Mouse (Mus musculus) kidney, adult 2 months (tissue): ENCODE measurements around the gene Pgm2l1. TPM values are rescaled to one million over a fixed set of nuclear protein-coding genes. Genes with fewer than 3 reads are reported as not detected.

Source experiments
- DNase-seq: peaks from one replicate; pipeline ENCODE4 v3.0.0; 2021
- H3K27ac ChIP-seq: fragments of 200-500 bp; 2 replicates; pipeline ENCODE4 v1.5.1; 2012; ENCODE audit warnings: low read depth, low read length, control low read depth, inconsistent platforms; ENCODE audit not compliant: insufficient read depth
- H3K27me3 ChIP-seq: fragments of 200-500 bp; replicated peaks from 2 replicates; pipeline ENCODE4 v1.6.1; 2012; ENCODE audit warnings: mild to moderate bottlenecking, moderate library complexity, low read length, inconsistent platforms; ENCODE audit not compliant: control insufficient read depth, insufficient read depth
- H3K36me3 ChIP-seq: fragments of 200-500 bp; 2 replicates; pipeline ENCODE4 v1.6.1; 2012; ENCODE audit warnings: mild to moderate bottlenecking, moderate library complexity, low read length, inconsistent platforms; ENCODE audit not compliant: control insufficient read depth, insufficient read depth
- H3K4me1 ChIP-seq: fragments of 200-500 bp; 2 replicates; pipeline ENCODE4 v1.6.1; 2011; ENCODE audit warnings: low read length; ENCODE audit not compliant: control insufficient read depth, insufficient read depth
- H3K4me3 ChIP-seq: fragments of 200-500 bp; 2 replicates; pipeline ENCODE4 v1.5.1; 2011; ENCODE audit warnings: mild to moderate bottlenecking, low read depth, low read length, control low read depth; ENCODE audit not compliant: insufficient read depth
- CTCF ChIP-seq: fragments of 200-500 bp; conservative IDR thresholded peaks from 2 replicates; pipeline ENCODE4 v1.5.1; 2011; ENCODE audit warnings: low read depth, mild to moderate bottlenecking, control low read depth, low read length, moderate library complexity, mixed read lengths; ENCODE audit not compliant: insufficient read depth, insufficient read length
- POLR2A ChIP-seq: fragments of 200-500 bp; IDR thresholded peaks from one replicate; pipeline ENCODE4 v1.6.1; 2011; ENCODE audit warnings: low read depth, low read length, control low read depth
- WGBS: fragments of 180-500 bp; shearing (Covaris S2); methylation state at CpG from one replicate; pipeline ENCODE4 v1.1.7; 2018; 5-methylcytosine and 5-hydroxymethylcytosine counted together
- polyA plus RNA-seq: library from polyadenylated mRNA; depleted of rRNA; stranded (reverse); fragments of >200 nt; gene quantifications from 2 replicates; pipeline ENCODE4 v1.2.3, GENCODE M21; 2012

Pgm2l1 gene
- polyA plus RNA-seq, 1 experiment, result 1.5 TPM

DNA sequence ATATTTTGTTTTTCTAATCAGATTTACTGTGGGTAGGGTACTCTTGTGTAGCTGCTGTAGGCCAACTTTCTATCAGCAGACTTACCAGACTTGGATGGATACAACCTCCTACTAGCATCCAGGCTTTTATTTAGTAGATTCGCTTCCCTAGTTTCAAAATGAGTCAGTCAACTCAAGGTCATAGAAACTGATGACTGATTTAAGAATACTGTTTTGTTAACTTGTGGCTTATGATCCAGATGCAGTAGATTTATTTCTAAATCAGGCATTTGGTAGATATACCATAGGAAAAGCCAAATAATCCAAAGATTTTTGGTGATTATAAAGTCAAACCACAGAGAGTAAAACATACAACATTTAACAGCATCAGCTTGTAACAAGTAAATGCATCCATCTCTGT, 3.5 kb downstream of the Pgm2l1 start:
- no peak for TF ChIP-seq POLR2A
- no peak for TF ChIP-seq CTCF
- 96% methylated on average over 1 of the region's 1 CpGs for WGBS
- no peak overlapping the region for H3K27ac ChIP-seq
- no peaks in the 10 kb centered on the region for H3K27me3 ChIP-seq
- no peak overlapping the region for H3K4me3 ChIP-seq
- H3K36me3 ChIP-seq, result no peaks in the 10 kb centered on the region
- no peak for DNase-seq
- H3K4me1 ChIP-seq, result no peaks in the 10 kb centered on the region

GRCm38 (mm10) chr7:100231661-100232060, 4.5 kb downstream of the Pgm2l1 start:
- H3K36me3 ChIP-seq, result no peaks in the 10 kb centered on the region
- no peak overlapping the region for H3K4me3 ChIP-seq
- H3K27me3 ChIP-seq, result no peaks in the 10 kb centered on the region
- TF ChIP-seq CTCF (no peak), POLR2A (no peak)
- 80% methylated on average over 1 of the region's 1 CpGs for whole genome bisulfite sequencing
- no peak overlapping the region for H3K27ac ChIP-seq
- no peaks in the 10 kb centered on the region for H3K4me1 ChIP-seq
- DNase-seq, result no peak

DNA sequence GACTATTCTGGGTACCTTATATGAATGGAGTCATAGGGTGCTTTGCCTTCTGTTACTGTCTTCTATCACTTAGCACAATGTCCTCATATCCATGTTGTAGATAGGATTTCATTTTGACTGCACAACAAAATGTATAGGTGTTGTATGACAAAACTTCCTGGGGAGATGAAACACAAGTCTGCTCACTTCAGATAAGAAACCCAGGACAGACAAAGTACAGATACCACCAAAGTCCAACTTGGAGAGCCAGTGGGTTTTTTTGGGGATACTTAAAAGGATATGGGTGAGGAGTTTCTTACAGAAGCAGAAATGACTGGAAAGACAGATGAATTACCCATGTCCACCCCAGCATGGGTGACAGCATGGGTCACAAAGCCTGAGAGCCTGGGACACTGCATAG, 6.5 kb downstream of the Pgm2l1 start:
- no peak overlapping the region for H3K27ac ChIP-seq
- H3K4me1 ChIP-seq, result no peaks in the 10 kb centered on the region
- no peaks in the 10 kb centered on the region for H3K27me3 ChIP-seq
- H3K36me3 ChIP-seq, result no peaks in the 10 kb centered on the region
- no peak overlapping the region for H3K4me3 ChIP-seq
- no peak for DNase-seq
- TF ChIP-seq CTCF (no peak), POLR2A (no peak)

DNA sequence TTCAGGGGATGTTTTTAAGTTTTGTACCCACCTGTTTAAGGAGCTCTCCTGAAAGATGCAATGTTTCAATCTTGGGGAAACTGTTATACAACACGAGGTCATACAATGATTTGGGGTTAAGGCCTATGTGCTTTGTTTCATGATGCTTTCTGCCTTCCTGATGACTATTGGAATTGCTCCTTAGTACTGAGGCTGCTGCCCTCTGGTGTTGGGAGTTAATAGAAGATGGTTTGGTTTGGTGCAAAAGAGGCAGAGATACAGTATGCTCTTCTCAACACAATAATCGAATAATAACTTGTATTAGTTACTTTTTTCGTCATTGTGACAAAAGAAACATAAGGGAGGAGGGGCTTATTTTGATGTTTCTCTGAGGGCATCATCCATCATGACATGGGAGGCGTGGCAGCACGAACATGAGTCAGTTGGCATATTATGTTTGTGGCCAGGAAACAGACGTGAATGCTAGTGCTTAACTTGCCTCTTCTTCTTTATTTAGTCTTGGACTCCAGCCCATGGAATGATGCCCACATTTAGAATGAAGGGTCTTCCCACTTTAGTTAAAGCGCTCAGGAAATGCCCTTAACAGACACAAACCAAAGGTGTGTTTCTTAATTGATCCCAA, 7.2 kb downstream of the Pgm2l1 start:
- H3K27ac ChIP-seq, result no peak overlapping the region
- no peaks in the 10 kb centered on the region for H3K27me3 ChIP-seq
- H3K4me1 ChIP-seq, result no peaks in the 10 kb centered on the region
- WGBS, result 57% methylated on average over 7 of the region's 7 CpGs
- no peak overlapping the region for H3K4me3 ChIP-seq
- no peaks in the 10 kb centered on the region for H3K36me3 ChIP-seq
- peak; percentile 49 for DNase-seq
- peak; percentile 22; the same call in 1 of the 2 replicates for TF ChIP-seq CTCF
- TF ChIP-seq POLR2A, result no peak

DNA sequence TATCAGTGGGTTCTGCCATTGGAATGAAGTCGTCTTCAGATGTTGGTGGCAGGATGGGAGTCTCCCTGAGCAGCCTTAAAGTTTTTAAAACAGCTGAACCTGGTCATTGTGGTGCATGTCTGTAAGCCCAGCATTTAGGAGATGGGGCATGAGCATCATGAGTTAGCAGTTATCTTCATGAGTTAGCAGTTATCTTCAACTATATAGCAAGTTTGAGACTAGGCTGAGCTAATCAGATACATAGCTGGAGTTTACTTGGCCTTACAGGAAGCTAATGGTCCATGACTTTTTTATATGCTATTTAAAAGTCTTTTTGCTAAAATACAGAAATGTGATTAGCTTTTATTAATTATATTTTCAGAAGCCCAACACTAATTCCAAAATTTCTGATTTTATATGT, 11.1 kb downstream of the Pgm2l1 start:
- DNase-seq, result no peak
- no peak overlapping the region for H3K4me3 ChIP-seq
- no peak overlapping the region for H3K27ac ChIP-seq
- WGBS, result 83% methylated on average over 1 of the region's 1 CpGs
- no peaks in the 10 kb centered on the region for H3K4me1 ChIP-seq
- no peak for TF ChIP-seq POLR2A
- no peak for TF ChIP-seq CTCF
- no peaks in the 10 kb centered on the region for H3K36me3 ChIP-seq
- no peaks in the 10 kb centered on the region for H3K27me3 ChIP-seq

DNA sequence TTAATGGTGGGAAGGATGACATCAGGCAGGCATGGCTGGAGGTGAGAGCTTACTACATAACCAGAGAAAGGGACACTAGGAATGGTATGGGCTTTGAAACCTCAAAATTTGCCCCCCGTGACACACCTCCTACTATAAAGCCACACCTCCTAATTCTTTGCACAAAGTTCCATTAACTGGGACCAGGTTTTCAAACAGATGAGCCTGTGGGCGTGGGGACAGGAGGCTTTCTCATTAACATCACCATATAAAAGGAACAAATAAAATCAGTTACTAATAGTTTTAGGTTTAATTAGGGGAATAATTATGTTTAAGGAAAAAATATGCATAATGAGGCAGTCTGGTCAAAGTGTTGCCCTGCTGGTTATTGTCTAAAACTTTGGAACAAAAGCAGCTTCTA, 13.4 kb downstream of the Pgm2l1 start:
- Histone ChIP-seq H3K4me3 (no peak overlapping the region), H3K27ac (no peak overlapping the region), H3K36me3 (no peaks in the 10 kb centered on the region), H3K4me1 (no peaks in the 10 kb centered on the region), H3K27me3 (no peaks in the 10 kb centered on the region)
- 91% methylated on average over 2 of the region's 2 CpGs for WGBS
- TF ChIP-seq POLR2A (no peak), CTCF (no peak)
- no peak for DNase-seq

DNA sequence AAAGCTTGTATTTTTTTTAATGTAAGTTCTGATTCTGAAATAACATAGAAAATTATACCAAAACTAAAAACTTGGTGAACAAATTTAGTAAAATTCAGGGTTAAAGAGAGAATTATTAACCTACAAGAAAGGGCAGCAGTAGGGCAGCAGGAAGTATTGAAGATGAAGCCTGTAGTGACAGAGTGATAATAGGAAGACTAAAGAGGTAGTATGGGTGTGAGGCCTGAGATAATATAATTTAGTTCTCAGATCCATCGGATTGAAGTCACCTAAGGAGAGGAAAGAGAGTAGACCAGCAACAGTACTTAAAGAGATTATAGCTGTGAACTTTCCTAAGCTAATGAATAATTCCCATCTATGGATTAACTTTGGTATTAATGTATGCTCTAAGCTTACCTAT, 15.8 kb downstream of the Pgm2l1 start:
- no peak overlapping the region for H3K4me3 ChIP-seq
- DNase-seq, result no peak
- H3K27ac ChIP-seq, result no peak overlapping the region
- H3K27me3 ChIP-seq, result no peaks in the 10 kb centered on the region
- 77% methylated on average over 1 of the region's 1 CpGs for WGBS
- TF ChIP-seq CTCF, result no peak
- TF ChIP-seq POLR2A, result no peak
- no peaks in the 10 kb centered on the region for H3K36me3 ChIP-seq
- no peaks in the 10 kb centered on the region for H3K4me1 ChIP-seq

DNA sequence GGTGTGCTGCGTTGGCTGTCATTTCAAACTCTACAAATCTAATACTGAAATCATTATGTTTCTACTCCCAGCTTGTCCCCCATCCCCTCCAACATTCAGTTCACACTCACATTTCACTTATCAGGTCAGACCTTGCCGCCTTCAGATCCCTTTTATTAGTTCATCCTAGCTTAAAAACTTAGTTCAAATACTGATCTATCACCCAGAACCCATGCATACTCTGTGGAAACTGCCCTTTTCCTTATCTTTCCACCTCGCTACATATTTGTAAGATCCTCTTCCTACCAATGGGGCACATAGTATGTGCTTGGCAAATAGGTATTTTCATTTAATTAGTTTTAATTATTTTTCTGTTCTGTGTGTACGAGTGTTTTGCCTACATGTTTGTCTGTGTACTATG, 17.0 kb downstream of the Pgm2l1 start:
- Histone ChIP-seq H3K4me1 (no peaks in the 10 kb centered on the region), H3K27me3 (no peaks in the 10 kb centered on the region), H3K36me3 (no peaks in the 10 kb centered on the region), H3K27ac (no peak overlapping the region), H3K4me3 (no peak overlapping the region)
- no peak for DNase-seq
- TF ChIP-seq CTCF (no peak), POLR2A (no peak)
- 94% methylated on average over 4 of the region's 4 CpGs for WGBS
